Mouse (Mus musculus) layer of hippocampus, adult 2 months (tissue): ENCODE data around the gene Sh3d19. TPM values are rescaled to one million over a fixed set of nuclear protein-coding genes. Genes with fewer than 3 reads are reported as not detected.
A peak's percentile ranks its signal among the peaks of the same experiment; 100 is the strongest.
"Not testable (repeated sequence)": the region's sequence is repeated elsewhere in the genome, so short reads cannot be mapped to it uniquely, and the experiment has no call there.

Experiments
- DNase-seq, 2 experiments: peaks; one replicate each; pipeline ENCODE4 v3.0.0; 2022; ENCODE audit warnings: low spot score in 2 of 2
- H3K27ac ChIP-seq: fragments of 200-600 bp; 2 replicates; pipeline ENCODE4 v1.8.1; 2022
- H3K4me3 ChIP-seq: fragments of 200-600 bp; 2 replicates; pipeline ENCODE4 v1.8.1; 2022; ENCODE audit warnings: mild to moderate bottlenecking
- CTCF ChIP-seq: fragments of 200-600 bp; conservative IDR thresholded peaks from 2 replicates; pipeline ENCODE4 v1.8.1; 2022; ENCODE audit warnings: antibody characterized with exemption, mild to moderate bottlenecking, moderate library complexity
- total RNA-seq, 2 experiments: library from RNA; stranded (reverse); gene quantifications; 2 replicates each; pipeline ENCODE4 v1.2.3; 2021

The Sh3d19 gene
- total RNA-seq, 2 experiments from 2014 or later = 19.1 to 27.2 TPM

DNA sequence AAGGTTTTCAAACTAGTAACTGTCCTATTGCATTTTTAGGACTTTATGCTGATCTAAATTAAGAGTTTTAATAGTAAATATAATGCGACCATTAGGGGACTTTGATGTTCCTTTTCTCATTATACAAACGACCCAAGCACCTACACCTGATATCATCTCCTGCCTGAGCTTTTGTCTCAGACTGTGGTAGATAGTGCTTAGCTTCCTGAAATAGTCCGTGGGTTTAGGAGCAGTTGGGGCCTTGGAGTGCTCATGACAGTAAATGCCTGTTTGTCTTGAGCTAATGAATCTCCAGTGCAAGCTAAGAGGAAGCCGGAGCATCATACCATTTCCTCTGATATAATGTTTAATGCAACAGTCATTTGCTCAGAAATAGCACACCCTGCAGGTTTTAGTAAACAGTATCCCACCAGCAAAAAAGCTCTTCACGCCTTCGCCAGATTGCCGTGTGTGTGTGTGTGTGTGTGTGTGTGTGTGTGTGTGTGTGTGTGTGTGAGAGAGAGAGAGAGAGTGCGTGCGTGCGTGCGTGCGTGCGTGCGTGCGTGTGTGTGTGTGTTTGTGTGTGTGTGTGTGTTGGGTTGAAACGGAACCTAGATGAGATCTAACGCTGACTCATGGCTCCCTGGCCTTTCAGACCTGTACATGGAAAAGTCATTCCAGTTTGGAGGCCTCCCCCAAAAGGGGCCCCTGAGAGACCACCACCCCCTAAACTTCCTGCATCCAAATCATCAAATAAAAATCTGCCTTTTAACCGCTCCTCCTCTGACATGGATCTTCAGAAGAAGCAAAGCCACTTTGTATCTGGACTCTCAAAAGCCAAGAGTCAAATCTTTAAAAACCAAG lies 132.8 kb downstream of the Sh3d19 start:
- no peak for DNase-seq
- TF ChIP-seq CTCF = peak; percentile 34
- Histone ChIP-seq H3K27ac (peak overlapping the region; percentile 1; the same call in 1 of the 2 replicates), H3K4me3 (no peak overlapping the region)

DNA sequence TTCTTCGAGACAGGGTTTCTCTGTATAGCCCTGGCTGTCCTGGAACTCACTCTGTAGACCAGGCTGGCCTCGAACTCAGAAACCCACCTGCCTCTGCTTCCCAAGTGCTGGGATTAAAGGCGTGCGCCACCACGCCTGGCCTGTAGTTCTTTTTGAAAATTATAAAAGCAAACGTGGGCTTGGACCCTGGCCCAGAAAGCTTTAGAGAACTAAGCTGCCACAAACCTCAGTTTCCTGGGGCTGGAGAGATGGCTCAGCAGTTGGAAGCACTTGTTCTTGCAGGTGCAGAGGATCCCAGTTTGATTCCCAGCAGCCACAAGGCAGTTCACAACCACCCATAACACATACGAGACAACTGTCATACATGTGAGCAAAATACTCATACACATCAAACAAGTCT lies 133.5 kb downstream of the Sh3d19 start:
- not testable (repeated sequence) for H3K27ac ChIP-seq, H3K4me3 ChIP-seq, DNase-seq

DNA sequence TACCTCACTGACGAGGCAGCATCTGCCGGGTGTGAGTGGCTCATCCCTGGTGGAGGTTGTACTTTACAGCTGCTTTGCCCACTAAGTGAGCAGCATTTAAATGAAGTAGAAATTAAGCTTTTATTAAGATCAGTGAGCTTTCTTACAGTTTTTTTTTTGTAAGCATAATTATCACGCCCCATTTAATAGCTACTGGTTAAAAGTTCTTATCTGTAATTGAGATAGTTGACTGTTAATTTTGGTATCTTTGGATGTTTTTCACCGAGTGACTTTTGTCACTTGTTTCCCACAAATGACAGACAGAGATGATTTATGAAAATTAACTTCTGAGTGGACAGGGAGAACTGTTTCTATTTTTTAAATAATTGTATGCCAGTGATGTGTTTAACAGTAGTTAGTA lies 134.0 kb downstream of the Sh3d19 start:
- H3K27ac ChIP-seq = no peak overlapping the region
- DNase-seq = no peak
- no peak overlapping the region for H3K4me3 ChIP-seq
- TF ChIP-seq CTCF = no peak

DNA sequence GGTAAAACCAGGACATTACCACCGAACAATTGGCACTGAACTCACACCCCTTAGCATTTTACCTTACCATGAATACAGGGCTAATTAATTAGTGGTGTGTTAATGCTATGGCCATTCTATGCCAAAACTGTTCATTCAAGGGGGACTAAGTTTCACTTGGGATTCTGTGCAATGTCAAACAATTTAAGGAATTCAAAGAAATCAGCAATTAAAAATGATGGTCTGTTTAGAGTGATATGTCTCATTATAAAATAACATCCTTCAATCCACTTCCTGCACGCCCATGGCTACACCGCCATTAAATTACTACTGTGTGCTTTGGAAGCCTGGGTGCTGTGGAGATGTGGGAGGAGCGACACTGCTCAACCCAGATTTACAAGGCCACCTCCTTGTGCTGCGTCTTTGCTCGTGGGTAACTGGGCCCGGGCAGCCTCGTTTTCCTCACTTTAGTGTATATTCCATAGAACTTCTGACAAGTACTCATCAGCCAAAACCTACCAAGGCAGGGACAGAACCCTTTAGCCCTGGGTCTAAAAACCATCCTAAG lies 135.2 kb downstream of the Sh3d19 start:
- Histone ChIP-seq H3K27ac (no peak overlapping the region), H3K4me3 (no peak overlapping the region)
- TF ChIP-seq CTCF = no peak
- no peak for DNase-seq

DNA sequence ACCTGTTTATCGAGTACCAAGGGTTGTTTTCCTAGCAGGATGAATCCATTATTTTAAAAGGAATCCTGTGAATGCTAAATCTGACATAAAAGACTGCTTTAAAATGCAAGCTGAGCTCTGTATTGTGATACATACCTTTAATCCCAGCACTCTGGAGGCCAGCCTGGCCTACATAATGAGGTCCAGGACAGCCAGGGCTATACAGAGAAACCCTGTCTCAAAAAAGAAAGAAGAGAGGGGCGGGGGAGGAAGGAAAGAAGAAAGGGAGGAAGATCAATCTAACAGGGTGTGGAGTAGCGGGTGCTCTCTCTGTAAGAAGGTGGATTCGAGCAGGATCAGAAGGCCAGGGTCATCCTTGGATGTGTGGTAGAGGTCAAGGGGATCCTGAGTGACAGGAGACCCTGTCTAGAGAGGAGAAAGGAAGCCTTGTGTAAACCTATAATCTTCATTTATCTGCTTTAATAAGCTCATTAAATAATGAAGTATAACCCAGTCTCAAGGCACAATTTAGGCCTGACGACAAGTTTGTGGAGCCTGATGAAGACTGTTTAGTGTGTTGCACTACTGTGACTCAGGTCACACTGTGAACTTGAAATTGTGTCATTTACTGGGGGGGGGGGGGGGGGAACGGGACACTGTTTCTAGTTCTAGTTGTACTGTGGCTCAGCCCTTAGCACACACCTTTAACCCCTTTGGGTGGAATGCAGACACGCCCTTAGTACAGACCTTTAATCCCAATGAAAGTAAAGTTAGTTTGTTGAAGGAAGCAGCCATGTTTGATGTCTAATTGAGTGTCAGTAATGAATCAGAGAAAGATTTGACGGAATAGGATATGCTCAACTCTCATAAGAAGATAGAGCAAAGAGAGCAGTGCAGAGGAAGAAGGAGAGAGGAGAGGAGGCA lies 137.0 kb downstream of the Sh3d19 start:
- DNase-seq = no peak
- Histone ChIP-seq H3K4me3 (no peak overlapping the region), H3K27ac (no peak overlapping the region)
- TF ChIP-seq CTCF = no peak

DNA sequence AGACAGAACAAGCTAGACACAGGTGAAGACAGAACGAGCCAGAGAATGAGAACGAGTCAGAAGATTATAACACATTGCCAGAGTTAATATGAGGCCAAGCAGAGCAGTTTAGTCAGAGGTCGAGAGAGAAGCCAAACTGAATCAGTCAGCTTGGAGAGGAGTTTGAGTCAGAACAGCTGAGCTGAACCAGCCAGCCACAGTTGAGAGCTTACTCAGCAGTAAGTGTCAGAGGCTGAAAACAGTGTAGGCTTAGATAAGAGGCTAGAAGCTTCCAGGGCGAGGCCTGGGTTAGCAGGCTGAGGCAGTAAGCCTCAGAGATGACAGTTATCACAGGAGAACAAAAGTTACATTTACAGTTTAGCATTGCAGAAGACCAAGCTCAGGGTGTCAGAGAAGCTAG lies 137.7 kb downstream of the Sh3d19 start:
- TF ChIP-seq CTCF = no peak
- no peak overlapping the region for H3K27ac ChIP-seq
- no peak for DNase-seq
- no peak overlapping the region for H3K4me3 ChIP-seq

DNA sequence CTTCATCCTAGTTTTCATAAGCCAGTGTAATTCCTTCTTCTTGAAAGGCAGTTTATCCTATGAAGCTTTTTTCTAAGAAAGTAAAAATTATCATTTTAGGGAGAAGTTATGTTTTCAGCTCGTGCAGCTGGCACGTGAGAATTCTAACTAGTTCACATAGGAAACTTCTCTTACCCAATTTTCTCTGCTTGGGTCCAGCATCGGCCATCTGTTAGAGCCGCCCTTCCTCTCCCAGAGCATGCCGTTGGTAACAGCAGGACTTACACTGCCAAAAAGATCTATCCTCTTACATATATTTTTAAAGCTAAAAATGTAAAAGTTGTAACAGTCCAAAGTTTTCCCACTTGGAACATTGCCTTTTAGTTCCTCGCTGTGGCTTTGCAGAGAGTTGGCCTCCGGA lies 138.2 kb downstream of the Sh3d19 start:
- TF ChIP-seq CTCF = no peak
- DNase-seq = no peak
- Histone ChIP-seq H3K27ac (no peak overlapping the region), H3K4me3 (no peak overlapping the region)

DNA sequence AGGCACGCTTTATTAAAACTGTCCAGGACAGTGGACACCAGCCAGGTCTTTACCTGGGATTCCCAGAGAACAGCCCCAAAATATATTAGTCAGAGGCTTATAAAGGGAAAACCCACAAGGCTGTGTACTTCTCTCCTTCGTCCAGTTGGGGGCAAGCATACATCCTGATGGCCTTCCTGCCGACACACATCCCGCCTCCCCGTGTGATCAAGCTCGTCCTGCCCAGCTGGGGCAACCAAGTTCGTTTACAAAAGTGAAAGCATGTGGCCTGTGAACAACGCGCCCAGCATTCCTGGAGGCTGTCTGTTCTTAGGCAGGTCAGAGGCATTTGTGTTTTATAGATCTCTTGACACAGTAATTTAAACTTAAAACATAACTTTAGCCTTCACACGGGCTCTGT lies 139.2 kb downstream of the Sh3d19 start:
- DNase-seq = no peak
- no peak overlapping the region for H3K27ac ChIP-seq
- peak; percentile 59 for TF ChIP-seq CTCF

DNA sequence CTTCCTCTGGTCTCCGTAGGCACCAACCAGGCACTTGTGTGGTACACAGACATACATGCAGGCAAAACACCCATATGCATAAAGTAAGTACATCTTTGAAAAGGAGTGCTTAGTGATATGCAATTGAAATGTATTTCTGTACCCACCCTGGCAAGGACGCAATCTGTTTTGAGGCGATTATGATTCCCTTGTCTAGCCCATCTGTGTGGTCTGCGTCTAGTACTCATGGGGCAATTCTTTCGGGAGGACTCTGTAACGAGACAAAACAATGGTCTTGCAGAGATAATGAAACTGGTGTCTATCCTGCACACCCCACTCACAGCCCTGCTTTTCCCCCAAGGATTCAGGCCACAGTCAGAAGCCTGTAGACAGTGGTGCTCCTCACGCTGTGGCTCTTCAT lies 141.9 kb downstream of the Sh3d19 start:
- no peak for DNase-seq
- no peak for TF ChIP-seq CTCF
- Histone ChIP-seq H3K27ac (peak overlapping the region; percentile 32; the same call in 1 of the 2 replicates), H3K4me3 (no peak overlapping the region)

More for the DNA sequence above, 139.2 kb downstream of the Sh3d19 start:
- H3K4me3 ChIP-seq = no peak overlapping the region

DNA sequence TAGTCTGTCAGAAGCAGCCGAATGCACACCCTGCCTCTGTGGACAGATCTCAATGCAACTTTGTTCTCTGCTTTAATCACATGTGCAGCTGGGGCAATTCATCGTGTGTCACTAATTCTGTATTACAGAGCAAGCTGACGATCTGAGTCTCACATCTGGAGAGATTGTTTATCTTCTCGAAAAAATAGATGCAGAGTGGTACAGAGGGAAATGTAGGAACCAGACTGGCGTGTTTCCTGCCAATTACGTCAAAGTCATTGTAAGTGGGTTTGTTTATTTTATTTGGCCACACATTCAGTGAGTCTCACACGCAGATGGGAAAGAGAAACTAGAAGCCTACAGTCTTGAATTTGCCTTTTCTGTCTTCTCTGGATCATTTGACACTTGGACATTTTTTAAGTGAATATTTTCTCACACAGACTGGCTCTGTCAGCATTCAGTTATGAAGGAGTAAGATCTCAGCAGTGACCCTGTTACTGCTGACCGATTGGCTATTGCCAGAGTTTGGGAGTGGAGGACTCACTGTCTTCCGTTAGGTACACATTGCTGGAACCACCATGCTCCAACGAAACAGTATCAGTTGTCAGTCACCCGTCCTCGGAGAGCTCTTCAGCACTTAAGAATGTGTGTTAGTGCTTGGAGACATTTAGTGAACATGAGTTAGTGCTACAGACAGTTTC lies 143.9 kb downstream of the Sh3d19 start:
- peak overlapping the region; percentile 80 for H3K27ac ChIP-seq
- DNase-seq = peak in 1 of 2 experiments; percentile 56

DNA sequence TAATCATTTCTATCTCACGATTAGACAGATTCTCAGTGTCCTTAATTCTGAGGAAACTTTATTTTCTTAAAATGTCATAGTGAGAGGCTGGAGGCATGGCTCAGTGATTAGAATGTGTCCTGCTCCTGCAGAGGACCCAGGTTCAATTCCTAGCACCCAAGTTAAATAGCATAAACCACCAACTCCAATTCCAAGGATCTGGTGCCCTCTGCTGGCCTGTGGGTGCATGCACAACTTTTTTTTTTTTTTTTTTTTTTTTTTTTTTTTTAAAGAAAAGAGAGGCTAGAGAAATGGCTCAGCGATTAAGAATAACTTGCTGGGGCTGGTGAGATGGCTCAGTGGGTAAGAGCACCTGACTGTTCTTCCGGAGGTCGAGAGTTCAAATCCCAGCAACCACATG lies 146.0 kb downstream of the Sh3d19 start:
- peak; percentile 68 for TF ChIP-seq CTCF
- DNase-seq = no peak
- Histone ChIP-seq H3K4me3 (no peak overlapping the region), H3K27ac (no peak overlapping the region)

More for the DNA sequence above, 143.9 kb downstream of the Sh3d19 start:
- H3K4me3 ChIP-seq = peak overlapping the region; percentile 2; the same call in 1 of the 2 replicates
- TF ChIP-seq CTCF = no peak

DNA sequence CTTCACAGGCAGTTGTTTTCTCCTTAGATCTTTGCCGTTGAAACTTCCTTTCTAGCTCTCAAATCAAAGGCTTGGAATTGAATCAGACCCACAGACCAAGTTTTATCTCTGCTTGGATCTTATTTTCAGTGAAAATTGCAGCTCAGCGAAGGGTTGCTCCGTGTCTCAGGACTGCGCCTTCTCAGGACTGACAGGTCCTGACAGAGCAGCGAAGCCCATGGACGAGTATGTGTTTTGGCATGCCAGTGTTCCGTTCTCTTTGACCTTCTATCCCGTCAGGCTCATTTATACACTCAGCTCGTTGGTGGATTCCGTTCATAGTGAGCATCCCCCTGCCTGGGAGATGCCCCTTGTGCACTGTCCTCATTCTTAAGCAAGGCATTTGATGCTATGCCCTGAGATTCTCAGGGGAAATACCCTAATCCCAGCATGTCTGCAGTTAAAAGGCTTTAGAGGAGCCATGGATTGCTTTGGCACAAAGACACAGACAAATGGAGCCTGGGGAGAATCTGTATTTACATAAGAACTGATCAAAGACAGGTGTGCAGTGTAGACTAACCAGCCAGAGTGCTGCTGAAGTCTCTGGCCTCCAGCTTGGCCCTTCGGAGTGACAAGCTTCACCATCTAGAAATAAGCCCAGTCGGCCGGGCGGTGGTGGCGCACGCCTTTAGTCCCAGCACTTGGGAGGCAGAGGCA lies 148.5 kb downstream of the Sh3d19 start:
- no peak overlapping the region for H3K27ac ChIP-seq
- no peak for DNase-seq
- H3K4me3 ChIP-seq = no peak overlapping the region
- no peak for TF ChIP-seq CTCF
